Mouse (Mus musculus) hindbrain, embryonic 12.5 days (tissue): Measurements from ENCODE around the gene Il4. TPM values are rescaled to one million over a fixed set of nuclear protein-coding genes. Genes with fewer than 3 reads are reported as not detected.
A peak's percentile ranks its signal among the peaks of the same experiment; 100 is the strongest.

ENCODE experiments used
- ATAC-seq: fragments of 200-750 bp; cut with Nextera tagmentation; 2 replicates; pipeline ENCODE4 v1.8.0; 2017; ENCODE audit warnings: moderate TSS enrichment; ENCODE audit not compliant: low FRiP score
- H3K27ac ChIP-seq: fragments of 300-500 bp; sonication (generic); 2 replicates; pipeline ENCODE4 v1.5.1; 2016; ENCODE audit warnings: mild to moderate bottlenecking
- H3K27me3 ChIP-seq: fragments of 300-500 bp; sonication (generic); 2 replicates; pipeline ENCODE4 v1.6.1; 2016; ENCODE audit warnings: mild to moderate bottlenecking
- H3K36me3 ChIP-seq: fragments of 300-500 bp; sonication (generic); 2 replicates; pipeline ENCODE4 v1.6.1; 2016; ENCODE audit warnings: mild to moderate bottlenecking
- H3K4me1 ChIP-seq: fragments of 300-500 bp; sonication (generic); 2 replicates; pipeline ENCODE4 v1.6.1; 2016
- H3K4me2 ChIP-seq: fragments of 300-500 bp; sonication (generic); replicated peaks from 2 replicates; pipeline ENCODE4 v1.6.1; 2016; ENCODE audit warnings: mild to moderate bottlenecking
- H3K4me3 ChIP-seq: fragments of 300-500 bp; sonication (generic); 2 replicates; pipeline ENCODE4 v1.5.1; 2016; ENCODE audit warnings: mild to moderate bottlenecking
- H3K9ac ChIP-seq: fragments of 300-500 bp; sonication (generic); 2 replicates; pipeline ENCODE4 v1.6.1; 2016; ENCODE audit warnings: mild to moderate bottlenecking, moderate library complexity
- H3K9me3 ChIP-seq: fragments of 300-500 bp; sonication (generic); replicated peaks from 2 replicates; pipeline ENCODE4 v1.6.1; 2016; ENCODE audit warnings: mild to moderate bottlenecking
- WGBS: fragments of 180-500 bp; shearing (Covaris S2); methylation state at CpG from one replicate; pipeline ENCODE4 v1.1.7; 2016; 5-methylcytosine and 5-hydroxymethylcytosine counted together
- polyA plus RNA-seq: library from polyadenylated mRNA; unstranded; fragments of >200 nt; fragmentation: Nextera tagmentation; extraction: Ambion mirVana; gene quantifications from 2 replicates; pipeline ENCODE4 v1.2.1, GENCODE M21; 2016

Gene Il4
- polyA plus RNA-seq, 1 experiment from 2014 or later, result 2.3 TPM

GRCm38 (mm10) chr11:53621582-53622439, 3.3 kb upstream of the Il4 start:
- 87% methylated on average over 11 of the region's 11 CpGs for WGBS
- Histone ChIP-seq H3K9me3 (peaks cover 6% of the 10 kb centered on the region; the same call in 1 of the 2 replicates), H3K4me3 (no peak overlapping the region), H3K9ac (no peak overlapping the region), H3K4me1 (no peaks in the 10 kb centered on the region), H3K36me3 (no peaks in the 10 kb centered on the region), H3K27ac (no peak overlapping the region), H3K4me2 (no peak overlapping the region), H3K27me3 (peaks cover 3% of the 10 kb centered on the region; the same call in 1 of the 2 replicates)
- no peak for ATAC-seq

- WGBS, result 91% methylated on average over 4 of the region's 4 CpGs
Measured at GRCm38 (mm10) chr11:53620094-53620493, 1.6 kb upstream of the Il4 start.

DNA sequence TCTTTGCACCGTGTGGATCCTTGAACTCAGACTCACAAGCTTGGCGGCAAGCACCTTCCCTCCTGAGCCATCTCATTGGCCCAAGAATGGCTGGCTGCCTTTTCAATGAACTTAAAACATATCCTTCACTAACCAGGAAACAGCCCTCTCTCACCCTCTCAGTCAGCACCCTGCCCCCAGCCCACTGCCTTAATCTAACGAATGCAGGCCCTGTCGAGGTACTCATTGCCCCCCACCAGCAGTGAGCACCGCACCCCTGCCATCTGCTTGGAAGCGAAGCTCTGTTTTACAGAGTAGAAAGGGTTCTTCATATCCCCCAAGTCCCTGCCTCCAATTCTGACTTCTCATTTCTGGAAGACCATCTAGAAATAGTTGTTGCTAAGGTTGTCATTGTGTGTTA, 959 bp upstream of the Il4 start:
- Histone ChIP-seq H3K4me1 (no peaks in the 10 kb centered on the region), H3K27me3 (no peaks in the 10 kb centered on the region), H3K9ac (no peak overlapping the region), H3K4me2 (no peak overlapping the region), H3K4me3 (no peak overlapping the region), H3K36me3 (no peaks in the 10 kb centered on the region), H3K9me3 (peaks cover 6% of the 10 kb centered on the region; the same call in 1 of the 2 replicates), H3K27ac (no peak overlapping the region)
- no peak for ATAC-seq
- WGBS, result 70% methylated on average over 6 of the region's 6 CpGs

More at GRCm38 (mm10) chr11:53620094-53620493, 1.6 kb upstream of the Il4 start:
- H3K36me3 ChIP-seq, result no peaks in the 10 kb centered on the region
- no peaks in the 10 kb centered on the region for H3K27me3 ChIP-seq
- no peak overlapping the region for H3K27ac ChIP-seq
- no peak for ATAC-seq
- peaks cover 6% of the 10 kb centered on the region; the same call in 1 of the 2 replicates for H3K9me3 ChIP-seq
- no peak overlapping the region for H3K4me2 ChIP-seq
- no peak overlapping the region for H3K4me3 ChIP-seq
- no peak overlapping the region for H3K9ac ChIP-seq
- H3K4me1 ChIP-seq, result no peaks in the 10 kb centered on the region

DNA sequence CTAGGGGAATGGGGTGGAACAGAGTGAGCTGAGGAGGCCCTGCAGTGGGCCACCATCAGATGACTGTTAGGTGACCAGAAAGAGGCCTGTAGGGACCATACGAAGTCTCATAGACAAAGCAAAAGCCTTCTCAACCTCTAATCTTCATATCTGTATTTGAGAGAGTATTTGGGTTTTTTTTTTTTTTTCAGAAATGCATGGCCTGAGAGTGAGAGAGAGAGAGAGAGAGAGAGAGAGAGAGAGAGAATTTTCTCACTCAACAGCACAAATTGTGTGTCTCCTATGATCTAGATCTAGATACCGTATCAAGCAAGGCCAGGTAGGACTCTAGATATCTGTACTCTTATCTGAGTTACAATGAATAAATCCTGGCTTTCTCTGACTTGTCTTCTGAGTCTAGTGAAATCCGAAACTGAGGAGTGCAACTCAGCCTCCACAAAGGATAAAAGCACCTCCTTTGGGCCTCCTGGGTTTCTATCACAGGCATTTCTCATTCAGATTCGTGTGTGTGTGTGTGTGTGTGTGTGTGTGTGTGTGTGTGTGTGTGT, 833 bp downstream of the Il4 start:
- 69% methylated on average over 4 of the region's 4 CpGs for WGBS
- no peaks in the 10 kb centered on the region for H3K36me3 ChIP-seq
- H3K27ac ChIP-seq, result no peak overlapping the region
- no peaks in the 10 kb centered on the region for H3K9me3 ChIP-seq
- H3K4me2 ChIP-seq, result no peak overlapping the region
- no peaks in the 10 kb centered on the region for H3K4me1 ChIP-seq
- H3K27me3 ChIP-seq, result no peaks in the 10 kb centered on the region
- H3K9ac ChIP-seq, result no peak overlapping the region
- no peak for ATAC-seq
- H3K4me3 ChIP-seq, result no peak overlapping the region

GRCm38 (mm10) chr11:53616748-53617558, 1.5 kb downstream of the Il4 start:
- Histone ChIP-seq H3K9me3 (no peaks in the 10 kb centered on the region), H3K4me3 (no peak overlapping the region), H3K27ac (no peak overlapping the region), H3K27me3 (no peaks in the 10 kb centered on the region), H3K4me1 (no peaks in the 10 kb centered on the region), H3K4me2 (no peak overlapping the region), H3K36me3 (no peaks in the 10 kb centered on the region), H3K9ac (no peak overlapping the region)
- ATAC-seq, result no peak
- WGBS, result 84% methylated on average over 8 of the region's 8 CpGs

DNA sequence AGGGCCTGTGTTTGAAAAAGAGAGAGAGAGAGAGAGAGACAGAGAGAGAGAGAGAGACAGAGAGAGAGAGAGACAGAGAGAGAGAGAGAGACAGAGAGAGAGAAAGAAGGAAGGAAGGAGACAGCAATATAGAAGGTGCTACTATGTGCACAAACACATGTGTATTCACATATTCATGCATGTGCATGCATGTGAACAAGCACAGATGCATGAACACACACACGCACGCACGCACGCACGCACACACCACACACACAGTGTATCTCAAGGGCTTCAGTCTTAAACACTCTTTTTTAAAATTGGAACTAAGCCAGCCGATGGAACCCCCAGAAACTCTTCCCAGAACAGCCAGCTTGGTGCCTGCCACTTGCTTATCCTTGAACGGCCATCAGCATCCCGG, 2.9 kb downstream of the Il4 start:
- ATAC-seq, result no peak
- H3K9me3 ChIP-seq, result no peaks in the 10 kb centered on the region
- no peaks in the 10 kb centered on the region for H3K4me1 ChIP-seq
- no peaks in the 10 kb centered on the region for H3K27me3 ChIP-seq
- WGBS, result 95% methylated on average over 8 of the region's 8 CpGs
- no peak overlapping the region for H3K4me2 ChIP-seq
- H3K36me3 ChIP-seq, result no peaks in the 10 kb centered on the region
- H3K9ac ChIP-seq, result no peak overlapping the region
- no peak overlapping the region for H3K27ac ChIP-seq
- H3K4me3 ChIP-seq, result no peak overlapping the region

GRCm38 (mm10) chr11:53615172-53615571, 3.3 kb downstream of the Il4 start:
- no peaks in the 10 kb centered on the region for H3K27me3 ChIP-seq
- no peaks in the 10 kb centered on the region for H3K4me1 ChIP-seq
- H3K27ac ChIP-seq, result no peak overlapping the region
- 81% methylated on average over 6 of the region's 6 CpGs for WGBS
- no peak overlapping the region for H3K9ac ChIP-seq
- no peak overlapping the region for H3K4me3 ChIP-seq
- no peaks in the 10 kb centered on the region for H3K9me3 ChIP-seq
- ATAC-seq, result no peak
- no peaks in the 10 kb centered on the region for H3K36me3 ChIP-seq
- no peak overlapping the region for H3K4me2 ChIP-seq

GRCm38 (mm10) chr11:53609672-53610071, 8.8 kb downstream of the Il4 start:
- Histone ChIP-seq H3K4me2 (no peak overlapping the region), H3K9me3 (no peaks in the 10 kb centered on the region), H3K4me1 (peaks cover 11% of the 10 kb centered on the region), H3K27me3 (no peaks in the 10 kb centered on the region), H3K9ac (no peak overlapping the region), H3K36me3 (no peaks in the 10 kb centered on the region), H3K27ac (no peak overlapping the region), H3K4me3 (no peak overlapping the region)
- no peak for ATAC-seq
- WGBS, result 85% methylated on average over 3 of the region's 3 CpGs

- no peaks in the 10 kb centered on the region for H3K9me3 ChIP-seq
- H3K4me1 ChIP-seq, result peaks cover 11% of the 10 kb centered on the region
- H3K27ac ChIP-seq, result no peak overlapping the region
- 86% methylated on average over 6 of the region's 6 CpGs for WGBS
- H3K4me2 ChIP-seq, result no peak overlapping the region
- ATAC-seq, result no peak
- no peaks in the 10 kb centered on the region for H3K27me3 ChIP-seq
- no peak overlapping the region for H3K9ac ChIP-seq
- H3K4me3 ChIP-seq, result no peak overlapping the region
- H3K36me3 ChIP-seq, result no peaks in the 10 kb centered on the region
Measured at GRCm38 (mm10) chr11:53609231-53609630, 9.2 kb downstream of the Il4 start.

DNA sequence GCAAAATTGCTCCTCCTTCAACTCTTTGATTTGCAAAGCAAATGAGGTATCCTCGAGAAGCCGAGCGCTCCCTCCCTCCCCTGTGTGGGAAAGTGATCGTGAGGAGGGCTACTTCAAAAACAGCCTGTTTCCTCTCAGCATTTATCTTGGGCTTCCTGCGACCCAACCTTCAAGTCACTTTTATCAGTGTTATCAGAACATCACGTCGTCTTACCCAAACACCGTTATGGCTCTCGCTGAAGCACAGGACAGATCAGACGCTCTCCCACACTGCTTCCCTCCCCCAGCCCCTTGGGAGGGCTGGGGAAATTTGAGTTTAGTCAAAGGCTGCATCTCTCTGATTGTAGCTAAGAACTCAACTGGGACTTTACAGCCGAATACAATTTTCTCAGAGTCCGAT, 12.9 kb downstream of the Il4 start:
- Histone ChIP-seq H3K9me3 (no peaks in the 10 kb centered on the region), H3K27me3 (no peaks in the 10 kb centered on the region), H3K36me3 (peaks cover 13% of the 10 kb centered on the region), H3K4me2 (peak overlapping the region; percentile 25), H3K4me3 (no peak overlapping the region), H3K9ac (no peak overlapping the region), H3K4me1 (peaks cover 11% of the 10 kb centered on the region), H3K27ac (no peak overlapping the region)
- no peak for ATAC-seq
- WGBS, result 12% methylated on average over 12 of the region's 12 CpGs

DNA sequence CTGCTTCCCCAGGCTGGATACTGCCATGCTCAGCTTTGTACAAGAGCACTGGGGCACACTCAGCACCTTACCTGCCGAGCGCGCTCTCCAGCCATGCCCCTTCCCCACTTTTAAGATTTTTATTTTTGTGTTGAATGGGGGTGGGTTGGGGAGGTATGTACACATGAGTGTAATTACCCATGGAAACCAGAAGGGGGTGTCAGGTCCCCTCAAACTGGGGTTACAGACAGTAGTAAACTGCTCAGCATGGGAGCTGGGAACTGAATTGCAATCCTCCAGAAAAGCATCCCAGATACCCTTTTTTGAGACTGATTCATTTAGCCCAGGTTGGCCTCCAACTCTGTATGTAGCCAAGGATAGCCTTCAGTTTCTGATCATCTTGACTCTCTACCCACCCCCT, 13.5 kb downstream of the Il4 start:
- no peaks in the 10 kb centered on the region for H3K9me3 ChIP-seq
- no peak overlapping the region for H3K4me2 ChIP-seq
- no peaks in the 10 kb centered on the region for H3K27me3 ChIP-seq
- no peak overlapping the region for H3K9ac ChIP-seq
- H3K4me3 ChIP-seq, result no peak overlapping the region
- H3K27ac ChIP-seq, result no peak overlapping the region
- H3K4me1 ChIP-seq, result peaks cover 11% of the 10 kb centered on the region
- ATAC-seq, result no peak
- WGBS, result 91% methylated on average over 3 of the region's 3 CpGs
- H3K36me3 ChIP-seq, result peaks cover 16% of the 10 kb centered on the region

DNA sequence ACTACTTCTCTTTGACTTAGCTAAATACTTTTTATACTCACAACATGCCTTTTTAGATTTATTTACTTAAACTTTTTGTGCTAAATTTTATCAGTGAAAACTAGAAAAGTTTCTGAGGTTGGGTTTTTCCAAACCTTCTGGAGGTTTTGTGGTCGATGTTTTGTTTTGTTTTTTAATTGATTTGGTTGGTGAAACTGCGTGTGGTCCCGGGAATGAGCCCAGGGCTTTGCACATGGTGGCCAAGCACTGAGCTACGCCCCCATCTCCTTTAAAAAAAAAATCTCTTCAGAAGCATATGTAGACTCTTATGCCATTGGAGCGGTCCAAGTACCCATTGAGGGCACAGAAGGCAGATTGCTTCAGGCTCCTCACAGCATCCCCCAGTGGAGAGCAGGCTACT, 27.4 kb downstream of the Il4 start:
- H3K9me3 ChIP-seq, result no peaks in the 10 kb centered on the region
- WGBS, result 93% methylated on average over 5 of the region's 5 CpGs
- no peaks in the 10 kb centered on the region for H3K27me3 ChIP-seq
- H3K27ac ChIP-seq, result no peak overlapping the region
- no peak for ATAC-seq
- H3K9ac ChIP-seq, result no peak overlapping the region
- peaks cover 81% of the 10 kb centered on the region for H3K36me3 ChIP-seq
- no peak overlapping the region for H3K4me3 ChIP-seq
- H3K4me2 ChIP-seq, result no peak overlapping the region
- H3K4me1 ChIP-seq, result no peaks in the 10 kb centered on the region
